ENCODE assay signal across 1 mouse cellular context in genomic region chr11:21552049-21552448, GRCm38 (mm10).
A peak's percentile ranks its signal among the peaks of the same experiment; 100 is the strongest.
TF ChIP-seq lines count a peak whose summit lies in the region.

No protein-coding gene starts in this region.

TF ChIP-seq in MEL, 35 proteins besides CTCF, POLR2A, EP300 and RAD21 (continued from another document):
- TF ChIP-seq GABPA (IDR thresholded peaks at IDR 0.05; ENCODE audit: low read depth, low read length) (peak; percentile 70; the same call in 1 of the 2 replicates), CHD2 (IDR thresholded peaks at IDR 0.05; ENCODE audit: low read length) (peak; percentile 23; the same call in 1 of the 2 replicates), GATA1 (IDR thresholded peaks at IDR 0.05; ENCODE audit: low read depth, low read length) (peak; percentile 95), ZC3H11A (IDR thresholded peaks at IDR 0.05; ENCODE audit: low read depth, low read length) (no peak), TAL1 (IDR thresholded peaks at IDR 0.05; ENCODE audit: low read length) (peak; percentile 40), RCOR1 (IDR thresholded peaks at IDR 0.05; ENCODE audit: low read depth, low read length) (peak; percentile 100), ZMIZ1 (IDR thresholded peaks at IDR 0.05; ENCODE audit: low read depth, low read length) (no peak), MYC (IDR thresholded peaks at IDR 0.05; ENCODE audit: low read depth, low read length) (peak; percentile 41; the same call in 1 of the 2 replicates), BHLHE40 (IDR thresholded peaks at IDR 0.05; ENCODE audit: borderline replicate concordance, low read depth, low read length) (peak; percentile 72), TCF12 (IDR thresholded peaks at IDR 0.05; ENCODE audit: low read depth, low read length) (peak; percentile 85), MAZ (IDR thresholded peaks at IDR 0.05; ENCODE audit: low read depth, low read length) (peak; percentile 54; the same call in 1 of the 2 replicates), MYB (IDR thresholded peaks at IDR 0.05; ENCODE audit: low read depth, low read length) (no peak), E2F4 (IDR thresholded peaks at IDR 0.05; ENCODE audit: borderline replicate concordance, low read depth, low read length) (no peak), MAFK (IDR thresholded peaks at IDR 0.05; ENCODE audit: borderline replicate concordance, low read depth, low read length) (peak; percentile 86), SIN3A (IDR thresholded peaks at IDR 0.05; ENCODE audit: low read length) (peak; percentile 94), ZKSCAN1 (IDR thresholded peaks at IDR 0.05; ENCODE audit: low read depth, low read length) (no peak)
